Mouse (Mus musculus): ENCODE results near the gene Unc5b. TPM values are rescaled to one million over a fixed set of nuclear protein-coding genes. Genes with fewer than 3 reads are reported as not detected.
A peak's percentile ranks its signal among the peaks of the same experiment; 100 is the strongest.
"Not testable (repeated sequence)": the region's sequence is repeated elsewhere in the genome, so short reads cannot be mapped to it uniquely, and the experiment has no call there.

Unc5b gene
- total RNA-seq (2021), result 10 to 100 TPM; 14.0 to 14.1 TPM

DNA sequence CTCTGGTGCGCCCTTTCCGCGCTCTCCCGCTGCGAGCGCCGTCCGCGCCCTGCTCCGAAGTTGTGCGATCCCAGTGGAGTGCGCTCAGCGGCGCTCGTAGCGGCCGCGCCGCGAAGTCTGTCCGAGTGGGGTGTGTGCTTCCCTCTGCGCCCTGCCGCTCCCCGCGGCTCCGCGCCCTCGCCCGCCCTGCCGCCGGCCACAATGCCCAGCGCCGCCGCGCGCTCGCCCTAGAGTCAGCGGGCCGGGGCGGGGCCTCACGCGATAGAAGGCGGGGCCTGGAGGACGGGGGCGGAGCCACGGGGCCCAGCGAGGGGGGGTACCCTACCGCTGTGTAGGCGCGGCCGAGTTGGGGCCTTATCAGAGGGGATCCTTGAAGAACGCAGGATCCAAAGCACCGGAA, at the start of gene Unc5b:
Gene Unc5b (minus strand): TSS at position 203 of the 400 bp plus-strand sequence.
- DNase-seq, result peak; percentile 88 to 89

DNA sequence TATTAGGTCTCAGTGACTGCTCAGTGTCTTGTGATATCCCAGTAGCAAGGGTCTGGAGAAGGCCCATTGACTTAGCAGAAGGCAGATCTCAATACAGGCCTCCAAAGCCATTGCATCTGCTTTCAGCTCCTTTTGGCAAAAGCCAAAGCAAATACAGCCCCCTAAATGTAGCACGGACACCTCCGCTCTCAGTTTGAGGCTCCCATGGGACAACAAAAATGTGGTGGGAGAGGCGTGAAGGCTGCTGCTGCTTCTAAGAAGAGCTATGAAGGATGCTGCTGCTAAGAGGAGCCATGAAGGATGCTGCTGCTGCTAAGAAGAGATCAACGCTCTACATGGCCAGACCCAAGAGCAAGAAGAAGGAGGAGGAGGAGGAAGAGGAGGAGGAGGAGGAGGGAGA, 48.4 kb upstream of the Unc5b start:
- no peak for DNase-seq

DNA sequence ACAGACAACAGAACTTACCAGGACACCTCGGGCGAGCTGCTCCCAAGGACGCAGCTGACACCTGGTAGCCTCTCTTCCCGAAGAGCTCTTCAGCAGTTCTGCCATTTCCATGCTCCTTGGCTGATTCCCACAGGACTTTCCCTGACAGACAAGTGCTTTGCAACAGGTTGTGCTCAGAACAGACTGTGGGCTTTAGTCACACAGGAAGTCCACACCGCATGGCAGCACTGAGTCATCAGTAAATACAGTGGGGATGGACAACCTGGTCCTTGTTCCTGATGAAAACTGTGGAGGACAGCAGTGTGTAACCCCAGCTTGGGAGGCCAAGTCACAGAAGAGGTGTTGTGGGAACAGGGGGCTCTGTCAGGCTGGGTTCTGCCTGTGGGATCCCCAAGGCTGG, 45.7 kb upstream of the Unc5b start:
- no peak for DNase-seq

DNA sequence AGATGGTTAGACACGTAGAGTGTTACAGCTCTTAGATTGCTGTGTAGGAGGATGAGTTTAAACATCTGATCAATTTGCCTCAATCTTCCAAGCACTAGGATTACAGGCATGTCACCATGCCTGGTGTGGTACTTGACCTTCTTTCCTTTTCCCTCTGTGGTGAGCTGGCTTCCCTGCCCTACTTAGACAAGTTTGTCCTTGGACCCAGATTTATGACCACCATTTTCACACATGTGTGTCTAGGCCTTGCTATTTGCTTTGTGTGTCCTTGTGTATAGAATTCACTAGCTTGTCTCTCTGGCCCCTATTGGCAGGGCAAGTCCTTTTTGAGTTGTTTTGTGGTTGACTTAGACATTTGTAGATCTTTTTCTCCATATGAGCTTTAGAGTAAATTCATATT, 43.6 kb upstream of the Unc5b start:
- no peak for DNase-seq

DNA sequence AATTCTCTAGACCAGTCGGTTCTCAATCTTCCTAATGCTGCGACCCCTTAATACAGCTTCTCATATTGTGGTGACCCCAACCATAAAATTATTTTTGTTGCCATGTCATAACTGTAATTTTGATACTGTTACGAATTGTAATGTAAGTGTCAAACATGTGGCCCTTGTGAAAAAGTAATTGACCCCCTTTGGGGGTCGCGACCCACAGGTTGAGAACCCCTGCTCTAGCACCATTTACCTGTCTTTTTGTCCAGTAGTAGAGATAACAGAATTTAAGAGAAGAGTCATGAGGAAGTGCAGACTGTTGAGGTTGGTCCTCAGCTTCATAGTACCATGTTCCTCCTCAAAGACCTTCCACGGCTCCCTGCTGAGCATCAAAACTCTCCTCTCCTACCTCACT, 31.9 kb upstream of the Unc5b start:
- no peak for DNase-seq

DNA sequence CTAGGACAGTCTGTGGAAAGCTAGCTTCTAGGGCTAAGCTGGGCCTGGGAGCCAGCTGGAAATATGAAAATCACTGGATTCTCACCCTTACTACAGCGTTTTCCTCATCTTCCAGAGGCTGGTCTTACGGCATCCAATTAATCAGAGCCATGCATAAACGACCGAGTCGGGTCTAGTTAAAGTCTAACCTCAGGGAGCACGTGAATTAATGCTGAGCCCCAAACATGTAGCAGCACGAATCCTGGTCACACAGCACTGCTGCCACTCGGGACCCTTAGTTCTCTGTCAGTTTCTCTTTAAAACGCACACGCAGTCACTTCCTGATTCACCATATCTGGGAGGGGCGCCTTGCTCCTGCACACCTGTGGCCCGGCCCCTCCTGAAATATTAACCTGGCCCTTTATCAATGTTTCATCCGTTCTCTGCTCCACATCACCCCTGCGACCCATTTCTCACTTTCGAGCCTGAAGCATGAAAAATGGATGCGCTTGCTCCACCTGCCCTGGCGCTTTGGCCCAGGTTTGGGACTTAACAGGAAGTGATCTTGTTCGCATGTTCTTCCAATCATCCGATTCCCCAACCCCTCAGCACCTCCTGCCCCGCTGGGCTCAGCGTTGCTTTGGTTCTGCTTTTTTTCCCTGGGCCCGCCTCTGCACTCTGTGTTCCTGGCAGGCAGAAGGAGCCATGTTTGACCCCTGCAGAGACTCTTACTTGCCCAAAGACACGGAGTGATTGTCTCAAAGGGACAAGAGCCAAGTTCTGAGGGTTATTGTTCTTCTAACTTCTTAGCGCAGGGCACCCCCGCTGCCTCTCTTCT, 31.3 kb upstream of the Unc5b start:
- DNase-seq, result no peak

DNA sequence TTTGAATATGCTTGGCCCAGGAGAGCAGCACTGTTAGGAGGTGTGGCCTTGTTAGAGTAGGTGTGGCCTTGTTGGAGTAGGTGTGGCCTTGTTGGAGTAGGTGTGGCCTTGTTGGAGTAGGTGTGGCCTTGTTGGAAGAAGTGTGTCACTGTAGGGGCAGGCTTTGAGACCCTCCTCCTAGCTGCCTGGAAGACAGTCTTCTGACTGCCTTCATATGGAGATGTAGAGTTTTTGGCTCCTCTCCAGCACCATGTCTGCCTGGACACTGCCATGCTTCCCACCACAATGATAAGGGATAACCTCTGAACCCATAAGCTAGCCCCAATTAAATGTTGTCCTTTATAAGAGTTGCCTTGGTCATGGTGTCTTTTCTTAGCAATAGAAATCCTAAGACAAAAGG, 13.9 kb upstream of the Unc5b start:
- DNase-seq, result not testable (repeated sequence)

DNA sequence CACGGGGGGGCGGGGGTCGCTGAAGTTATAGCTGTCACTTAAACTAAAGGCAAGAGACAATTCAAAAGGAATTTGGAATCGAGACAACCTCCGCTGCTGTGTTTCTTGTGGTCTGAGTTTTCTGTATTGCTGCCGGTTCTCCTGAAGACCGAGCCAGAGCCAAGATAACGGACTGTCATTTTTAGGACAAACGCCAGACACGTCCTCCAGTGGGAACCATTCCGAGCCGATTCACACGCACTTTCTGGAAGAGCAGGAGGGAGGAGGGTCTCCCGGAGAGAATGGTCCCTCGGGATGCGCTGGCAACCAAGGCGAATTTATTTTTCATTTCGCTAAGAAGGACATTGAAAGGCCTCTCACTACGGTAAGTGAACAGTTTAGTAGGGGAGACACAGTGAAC, 7.4 kb upstream of the Unc5b start:
- no peak for DNase-seq

DNA sequence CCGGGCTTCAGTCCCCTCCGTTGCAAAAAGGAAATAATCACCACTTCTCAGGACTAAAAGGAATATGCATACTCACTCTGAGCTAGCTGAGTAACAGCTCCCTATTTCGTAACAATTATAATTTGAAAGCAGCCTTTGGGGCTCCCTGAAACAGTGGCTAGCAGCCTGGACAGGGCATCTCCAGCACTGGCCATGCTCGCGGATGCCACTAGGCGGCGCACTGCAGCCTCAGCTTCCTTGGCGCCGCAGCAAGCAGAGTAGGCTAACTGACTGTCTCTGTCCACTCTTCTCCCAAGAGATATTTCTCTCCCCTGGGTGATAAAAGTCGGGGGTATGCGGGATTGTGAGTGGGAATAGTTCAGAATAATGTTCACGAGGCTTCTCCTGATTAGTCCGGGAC, 3.6 kb upstream of the Unc5b start:
- DNase-seq, result peak; percentile 71 to 76

DNA sequence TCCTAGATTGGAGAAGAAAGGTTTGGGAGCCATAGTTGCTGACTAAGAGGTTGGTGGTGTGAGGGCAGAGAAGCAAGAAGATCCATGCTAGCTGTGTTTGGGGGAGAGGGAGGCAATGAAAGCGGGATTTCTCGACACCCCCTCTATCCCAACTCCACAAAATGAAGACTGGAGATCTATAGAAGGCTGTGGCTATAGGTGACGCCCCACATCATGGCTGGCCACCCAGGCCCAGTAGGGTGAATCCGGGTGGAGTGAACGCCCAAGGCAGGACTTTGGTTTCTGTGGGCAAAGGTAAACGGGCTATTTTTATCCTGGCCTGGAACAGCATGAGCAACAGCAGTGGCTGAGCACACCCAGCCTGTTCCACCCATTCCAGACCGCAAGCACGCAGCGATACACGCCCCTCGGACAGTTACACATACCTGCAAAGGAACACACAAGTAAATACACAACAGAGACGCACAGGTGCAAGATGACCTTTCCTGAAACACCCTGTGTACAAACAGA, 1.3 kb upstream of the Unc5b start:
- DNase-seq, result no peak

DNA sequence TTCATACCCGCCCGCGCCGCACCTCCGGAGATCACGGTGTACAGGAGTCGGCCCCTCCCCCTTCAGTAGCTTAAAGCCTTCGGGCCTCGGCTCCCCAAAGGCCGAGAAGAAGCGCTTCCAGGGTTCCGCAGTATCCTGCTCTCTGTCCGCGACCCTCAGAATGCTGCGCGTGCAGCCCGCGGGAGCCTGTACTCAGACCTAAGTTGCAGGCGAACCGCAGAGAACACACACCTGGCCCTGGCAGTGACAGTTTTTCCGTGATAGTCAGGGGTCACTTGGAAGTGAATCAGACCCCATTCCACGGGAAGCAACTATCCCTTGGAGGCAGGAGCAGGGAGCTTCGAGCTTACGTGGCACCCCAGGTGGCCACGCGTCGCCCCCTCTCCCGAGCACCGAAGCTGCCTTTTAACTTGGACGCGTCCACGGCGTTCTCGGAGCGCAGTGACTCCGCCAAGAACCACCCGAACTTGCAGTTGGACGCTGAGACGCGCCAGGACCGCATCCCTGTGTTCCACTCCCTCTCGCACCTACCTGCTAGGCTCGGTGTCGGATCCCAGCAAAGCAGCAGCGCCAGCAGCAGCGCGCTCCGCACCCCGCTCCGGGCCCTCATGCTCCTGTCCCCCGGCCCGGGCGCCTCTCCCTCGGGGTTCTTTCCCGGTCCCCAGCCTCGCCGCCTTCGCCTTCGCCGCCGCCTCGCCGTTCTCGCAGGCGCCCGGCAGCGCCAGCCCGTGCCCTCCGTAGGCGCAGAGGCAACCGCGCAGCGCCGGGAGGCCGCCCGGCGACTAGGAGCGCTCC, 628 bp downstream of the Unc5b start:
- no peak for DNase-seq

DNA sequence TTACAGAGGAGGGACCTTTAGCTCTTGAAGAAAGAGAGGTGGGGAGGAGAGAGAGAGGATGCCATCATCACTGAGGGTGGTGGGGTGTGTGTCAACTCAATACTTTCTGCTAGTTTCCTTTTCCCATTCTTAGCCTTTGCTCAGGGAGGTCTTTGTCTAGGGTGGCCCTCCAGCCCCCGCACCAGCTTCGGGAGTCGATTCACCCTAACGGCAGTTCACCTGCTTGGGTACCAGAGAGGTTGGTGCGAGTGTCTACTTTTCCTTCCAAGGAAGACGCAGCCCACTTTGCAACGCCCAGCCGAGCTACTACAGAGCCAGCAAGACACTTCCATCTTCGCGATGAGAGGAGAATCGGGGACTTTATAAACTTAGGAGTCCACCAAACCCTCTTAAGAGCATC, 1.4 kb downstream of the Unc5b start:
- DNase-seq, result no peak

DNA sequence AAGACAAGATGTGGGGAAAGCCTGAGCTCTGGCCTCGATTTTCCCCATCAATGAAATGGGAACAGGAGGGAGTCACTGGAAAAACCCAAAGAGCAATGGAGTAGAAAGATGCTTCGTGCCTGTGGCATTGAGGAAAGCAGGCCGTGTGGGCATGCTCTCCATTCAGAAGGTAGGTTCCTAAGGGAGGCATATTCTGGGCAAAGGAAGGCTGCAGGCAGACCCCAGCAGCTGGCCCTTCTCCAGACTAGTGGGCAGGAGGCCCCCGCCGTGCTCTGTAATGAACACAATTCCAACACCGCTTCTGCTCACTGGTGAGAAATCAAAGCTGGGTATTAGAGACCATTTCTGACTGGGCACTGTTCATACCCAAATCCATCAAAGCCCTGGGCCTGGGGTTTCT, 2.3 kb downstream of the Unc5b start:
- no peak for DNase-seq

DNA sequence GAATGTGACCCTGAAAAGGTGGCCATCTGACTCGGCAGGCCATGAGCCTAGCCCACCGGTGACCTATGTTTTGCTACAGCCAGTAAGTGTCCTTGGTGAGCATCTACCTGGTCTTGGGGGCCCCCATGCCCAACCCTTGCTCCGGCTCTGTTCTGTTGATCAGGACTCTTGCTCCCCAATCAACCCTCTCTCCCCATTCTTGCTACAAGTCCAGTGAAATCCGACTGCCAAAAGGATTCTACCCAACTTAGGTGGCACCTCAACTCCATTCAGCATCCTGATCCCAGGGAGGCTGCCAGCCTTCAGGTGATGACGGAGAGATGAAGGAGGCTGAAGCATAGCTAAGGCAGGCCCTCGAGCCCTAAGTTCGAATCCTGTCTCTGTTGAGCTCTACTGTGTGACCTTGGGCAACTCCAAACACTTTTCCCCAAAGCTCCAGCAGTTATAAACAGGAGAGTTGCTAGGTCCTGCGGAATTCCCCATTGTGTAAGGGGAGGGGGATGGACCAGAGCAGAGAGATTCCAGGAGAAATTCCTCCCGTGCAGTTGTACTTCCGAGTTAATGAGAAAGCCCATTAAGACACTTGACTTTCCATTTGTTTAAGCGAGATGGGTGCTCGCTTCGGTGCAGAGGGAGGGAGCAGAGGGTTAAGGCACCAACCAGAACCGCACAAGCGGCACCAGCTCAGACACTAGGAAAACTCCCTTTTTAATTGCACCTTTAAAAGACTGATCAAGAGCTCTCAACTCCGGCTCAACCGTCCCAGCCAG, 3.3 kb downstream of the Unc5b start:
- no peak for DNase-seq

DNA sequence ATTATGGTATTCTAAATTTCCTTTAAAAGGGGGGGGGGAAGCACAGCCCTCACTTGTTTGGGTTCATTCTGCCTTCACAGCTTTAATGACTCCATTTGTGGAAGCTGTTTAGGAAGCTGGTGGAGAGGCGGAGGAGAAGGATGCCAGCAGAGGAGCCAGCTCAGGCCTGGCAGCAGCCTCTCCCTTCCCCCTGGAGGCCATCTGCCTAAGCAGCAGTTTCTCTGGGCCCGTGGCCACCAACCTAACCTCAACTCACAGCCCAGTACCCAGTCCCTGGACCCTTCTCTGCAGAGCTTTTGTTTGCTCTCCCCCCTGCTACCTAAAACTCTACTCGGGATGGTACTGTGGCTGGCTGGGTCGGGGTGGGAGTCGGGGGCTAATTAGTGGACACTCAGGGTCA, 4.1 kb downstream of the Unc5b start:
- DNase-seq, result peak; percentile 45 to 48

DNA sequence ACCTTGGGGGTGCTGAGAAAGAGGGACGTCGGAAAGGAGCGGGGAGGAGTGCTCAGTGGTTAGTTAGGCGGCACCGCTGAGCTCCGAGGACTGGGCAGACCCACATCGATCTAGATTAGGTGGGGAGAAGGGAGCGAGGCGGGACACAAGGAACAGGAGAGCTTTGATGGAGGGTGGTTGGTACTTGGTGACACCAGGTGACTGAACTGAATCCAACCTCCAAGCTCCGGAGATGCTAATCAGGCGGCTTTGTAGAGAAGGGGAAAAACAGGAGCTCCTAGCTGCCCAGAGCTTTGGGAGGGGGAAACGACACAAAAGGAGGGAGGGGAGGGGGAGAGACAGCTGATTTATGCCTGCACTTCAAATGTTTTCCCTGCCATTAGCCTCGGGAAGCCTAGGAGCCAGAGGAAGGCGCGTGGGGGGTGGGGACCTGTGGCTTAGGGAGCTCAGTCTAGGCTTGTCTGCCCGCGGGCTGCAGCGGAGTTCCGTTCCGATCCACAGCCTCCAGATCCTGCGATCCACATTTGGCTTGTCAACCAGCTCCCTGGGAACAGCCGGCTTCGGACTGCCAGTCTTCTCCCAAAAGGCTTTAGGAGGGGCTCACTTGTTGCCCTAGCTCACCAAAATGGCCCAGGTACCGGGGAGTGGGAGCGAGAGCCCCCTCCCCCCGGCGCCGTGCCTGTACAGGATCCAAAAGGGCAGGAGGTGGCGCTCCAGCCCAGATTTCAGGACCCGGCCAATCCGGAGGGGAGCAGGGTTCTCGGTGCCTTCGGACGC, 4.7 kb downstream of the Unc5b start:
- DNase-seq, result peak; percentile 54 to 59

DNA sequence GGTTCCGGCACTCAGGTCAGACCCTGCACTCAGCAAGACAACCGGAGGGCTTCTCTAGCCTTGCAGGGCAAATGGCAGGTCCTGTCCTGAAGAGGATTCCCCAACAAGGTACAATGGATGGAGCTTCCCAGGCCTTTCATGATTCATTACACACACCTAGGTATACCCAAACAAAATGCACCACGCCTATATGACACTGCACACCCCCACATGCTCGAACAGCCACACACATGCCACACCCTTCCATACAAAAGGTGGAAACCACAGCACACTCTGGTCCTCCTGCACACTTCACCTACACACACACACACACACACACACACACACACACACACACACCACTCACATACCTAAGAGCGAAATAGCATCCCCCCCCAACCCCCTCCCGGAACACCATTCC, 5.4 kb downstream of the Unc5b start:
- no peak for DNase-seq

DNA sequence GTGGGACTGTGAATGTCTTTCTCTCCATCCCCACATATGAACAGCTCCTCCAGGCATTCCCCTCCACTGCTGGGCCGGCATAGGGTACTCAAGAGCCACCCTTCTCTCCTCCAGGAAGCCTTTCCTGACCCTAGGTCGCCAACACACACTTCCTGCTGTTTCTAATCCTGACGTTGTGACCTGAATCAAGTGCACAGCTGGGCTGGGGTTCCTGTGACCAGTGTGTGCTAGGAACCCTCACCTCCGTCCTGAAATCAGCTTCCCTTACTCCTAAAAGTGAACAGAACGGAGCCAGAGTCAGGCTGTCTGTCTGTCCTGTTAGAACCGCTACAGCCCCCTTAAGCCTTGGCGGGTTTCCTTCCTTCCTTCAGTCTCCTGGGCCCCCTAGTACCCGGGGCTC, 7.6 kb downstream of the Unc5b start:
- no peak for DNase-seq

DNA sequence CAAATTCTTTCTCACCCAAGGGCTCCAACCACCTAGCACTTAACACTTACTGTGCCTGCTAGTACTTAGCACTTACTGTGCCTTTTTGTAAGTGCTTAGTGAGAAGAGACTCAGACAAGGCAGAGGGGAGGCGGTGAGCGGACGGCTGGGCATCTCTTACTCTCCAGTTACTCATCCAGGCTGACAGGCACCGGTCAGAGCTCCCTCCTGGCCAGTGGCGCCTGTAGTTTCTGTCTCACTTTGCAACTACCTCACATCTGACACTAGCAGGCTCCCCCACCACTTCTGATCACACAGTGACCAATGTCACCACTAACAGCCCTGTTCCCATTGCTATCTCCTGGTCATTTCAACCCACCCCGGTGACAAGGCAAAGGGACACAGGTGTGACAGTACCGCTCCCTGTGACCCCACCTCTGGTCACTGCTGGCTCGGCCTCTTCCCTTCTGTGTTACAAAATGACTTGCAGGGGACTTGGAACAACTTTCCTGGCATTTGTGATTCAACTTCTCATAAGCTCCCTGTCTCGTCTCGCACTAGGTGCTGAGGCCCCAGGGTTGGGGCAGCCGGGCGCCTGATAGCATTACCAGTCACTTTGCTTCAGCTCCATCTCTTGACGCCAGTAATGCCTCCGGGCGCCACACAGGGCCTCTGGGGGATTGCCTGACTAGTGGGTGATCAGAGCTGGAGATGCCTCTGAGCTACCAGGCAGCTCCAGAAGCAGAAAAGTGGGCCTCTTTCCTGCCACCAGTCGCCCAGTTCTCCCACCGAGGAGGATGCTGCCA, 8.5 kb downstream of the Unc5b start:
- DNase-seq, result no peak

DNA sequence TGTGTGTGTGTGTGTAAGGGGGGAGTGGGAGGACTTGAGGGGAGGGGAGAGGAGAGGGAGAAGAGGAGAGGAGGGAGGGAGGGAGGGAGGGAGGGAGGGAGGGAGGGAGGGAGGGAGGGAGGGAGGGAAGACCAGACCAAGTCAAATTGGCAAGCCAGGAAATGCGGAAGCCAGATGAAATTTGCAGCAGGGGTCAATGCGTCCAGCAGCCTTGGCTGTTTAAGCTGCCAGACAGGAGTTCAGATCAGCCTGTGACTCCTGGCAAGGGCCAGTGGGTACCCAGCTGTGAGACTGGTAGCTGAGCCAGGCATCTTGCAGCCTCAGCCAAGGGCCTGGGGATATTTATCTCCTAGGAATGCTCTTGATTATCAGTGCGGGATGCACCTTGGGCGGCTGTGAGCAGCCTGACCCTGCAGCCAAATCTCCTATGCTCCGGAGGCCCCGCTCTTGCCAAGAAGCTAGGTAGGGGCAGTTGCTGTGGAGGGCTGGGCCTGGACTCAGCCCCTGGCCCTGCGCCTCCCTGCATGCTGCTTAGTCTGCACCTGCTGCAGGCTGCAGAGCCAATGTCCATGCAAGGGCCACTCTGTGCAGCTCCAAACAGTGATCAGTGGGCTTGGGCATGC, 9.5 kb downstream of the Unc5b start:
- DNase-seq, result no peak

DNA sequence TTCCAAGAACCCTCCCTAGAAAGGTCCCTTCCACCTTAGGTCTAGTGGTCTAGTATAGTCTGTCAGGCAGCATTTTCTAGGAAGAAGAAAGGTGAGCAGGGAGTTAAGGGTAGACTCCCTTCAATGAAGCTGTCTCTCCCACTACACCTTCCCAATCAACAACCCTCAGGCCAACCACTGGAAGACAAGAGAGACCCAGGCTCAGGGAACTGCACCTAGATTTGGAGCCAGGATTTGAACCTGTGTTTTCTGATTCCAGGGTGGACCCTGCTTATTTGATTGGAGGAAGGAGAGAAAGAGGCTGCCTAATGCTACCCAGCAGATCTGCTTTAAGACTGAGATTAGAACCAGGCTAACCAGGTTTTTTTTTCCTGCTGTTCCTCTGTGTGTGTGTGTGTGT, 10.1 kb downstream of the Unc5b start:
- no peak for DNase-seq
